Mouse (Mus musculus) thymus, adult 2 months (tissue): ENCODE data around the gene Plac1. TPM values are rescaled to one million over a fixed set of nuclear protein-coding genes. Genes with fewer than 3 reads are reported as not detected.

Source experiments
- DNase-seq: peaks from one replicate; pipeline ENCODE4 v3.0.0; 2021
- H3K27ac ChIP-seq: fragments of 200-500 bp; 2 replicates; pipeline ENCODE4 v1.5.1; 2012; ENCODE audit warnings: low read length, control low read depth; ENCODE audit not compliant: control insufficient read depth, insufficient read depth
- H3K27me3 ChIP-seq: fragments of 200-500 bp; 2 replicates; pipeline ENCODE4 v1.6.1; 2012; ENCODE audit warnings: mild to moderate bottlenecking, low read length, moderate library complexity, mixed read lengths; ENCODE audit not compliant: control insufficient read depth, insufficient read depth
- H3K36me3 ChIP-seq: fragments of 200-500 bp; 2 replicates; pipeline ENCODE4 v1.6.1; 2012; ENCODE audit warnings: mild to moderate bottlenecking, low read length, moderate library complexity; ENCODE audit not compliant: control insufficient read depth, insufficient read depth
- H3K4me1 ChIP-seq: fragments of 200-500 bp; replicated peaks from 2 replicates; pipeline ENCODE4 v1.6.1; 2012; ENCODE audit warnings: low read length; ENCODE audit not compliant: control insufficient read depth, insufficient read depth
- H3K4me3 ChIP-seq: fragments of 200-500 bp; 2 replicates; pipeline ENCODE4 v1.5.1; 2012; ENCODE audit warnings: mild to moderate bottlenecking, low read length, control low read depth, moderate library complexity; ENCODE audit not compliant: control insufficient read depth, insufficient read depth
- CTCF ChIP-seq: fragments of 200-500 bp; IDR thresholded peaks from 2 replicates; pipeline ENCODE4 v1.5.1; 2012; ENCODE audit warnings: mild to moderate bottlenecking, control low read depth, low read length, moderate library complexity, borderline replicate concordance; ENCODE audit not compliant: control insufficient read depth, poor library complexity, insufficient read depth; ENCODE audit errors: extremely low read depth
- POLR2A ChIP-seq: fragments of 200-500 bp; IDR thresholded peaks from 2 replicates; pipeline ENCODE4 v1.6.1; 2012; ENCODE audit warnings: mild to moderate bottlenecking, low read length, control low read depth, moderate library complexity; ENCODE audit not compliant: control insufficient read depth, poor library complexity, insufficient read depth; ENCODE audit errors: extremely low read depth
- WGBS: fragments of 180-500 bp; shearing (Covaris S2); methylation state at CpG from one replicate; pipeline ENCODE4 v1.1.7; 2018; 5-methylcytosine and 5-hydroxymethylcytosine counted together
- polyA plus RNA-seq: library from polyadenylated mRNA; depleted of rRNA; stranded (reverse); fragments of >200 nt; gene quantifications from 2 replicates; pipeline ENCODE4 v1.2.3, GENCODE M21; 2012

Gene Plac1
- polyA plus RNA-seq, 1 experiment: 0.31 TPM

GRCm38 (mm10) chrX:53123562-53123961, 116.3 kb downstream of the Plac1 start:
- TF ChIP-seq POLR2A (no peak), CTCF (no peak)
- no peak overlapping the region for H3K4me3 ChIP-seq
- no peaks in the 10 kb centered on the region for H3K4me1 ChIP-seq
- no peaks in the 10 kb centered on the region for H3K27me3 ChIP-seq
- H3K36me3 ChIP-seq: no peaks in the 10 kb centered on the region
- H3K27ac ChIP-seq: no peak overlapping the region
- 93% methylated on average over 1 of the region's 1 CpGs for WGBS
- DNase-seq: no peak

- DNase-seq: no peak
- no peaks in the 10 kb centered on the region for H3K36me3 ChIP-seq
- no peak overlapping the region for H3K4me3 ChIP-seq
- no peaks in the 10 kb centered on the region for H3K4me1 ChIP-seq
- no peak for TF ChIP-seq CTCF
- no peak for TF ChIP-seq POLR2A
- 51% methylated on average over 6 of the region's 6 CpGs for WGBS
- no peak overlapping the region for H3K27ac ChIP-seq
- no peaks in the 10 kb centered on the region for H3K27me3 ChIP-seq
Measured at GRCm38 (mm10) chrX:53118631-53119030, 121.3 kb downstream of the Plac1 start.

- DNase-seq: no peak
- Histone ChIP-seq H3K4me3 (no peak overlapping the region), H3K36me3 (no peaks in the 10 kb centered on the region), H3K27ac (no peak overlapping the region), H3K4me1 (no peaks in the 10 kb centered on the region), H3K27me3 (no peaks in the 10 kb centered on the region)
- TF ChIP-seq CTCF: no peak
- no peak for TF ChIP-seq POLR2A
Measured at GRCm38 (mm10) chrX:53118019-53118418, 121.9 kb downstream of the Plac1 start.

GRCm38 (mm10) chrX:53114994-53115393, 124.9 kb downstream of the Plac1 start:
- DNase-seq: no peak
- H3K4me1 ChIP-seq: no peaks in the 10 kb centered on the region
- H3K4me3 ChIP-seq: no peak overlapping the region
- H3K27me3 ChIP-seq: no peaks in the 10 kb centered on the region
- no peaks in the 10 kb centered on the region for H3K36me3 ChIP-seq
- 66% methylated on average over 7 of the region's 7 CpGs for WGBS
- TF ChIP-seq CTCF: no peak
- H3K27ac ChIP-seq: no peak overlapping the region

- 90% methylated on average over 4 of the region's 4 CpGs for WGBS
- no peak for TF ChIP-seq POLR2A
- no peak for TF ChIP-seq CTCF
- no peak overlapping the region for H3K27ac ChIP-seq
Measured at GRCm38 (mm10) chrX:53110142-53110541, 129.8 kb downstream of the Plac1 start.

GRCm38 (mm10) chrX:53107127-53107526, 132.8 kb downstream of the Plac1 start:
- Histone ChIP-seq H3K27ac (no peak overlapping the region), H3K27me3 (no peaks in the 10 kb centered on the region), H3K36me3 (no peaks in the 10 kb centered on the region), H3K4me3 (no peak overlapping the region), H3K4me1 (no peaks in the 10 kb centered on the region)
- DNase-seq: no peak
- TF ChIP-seq POLR2A (no peak), CTCF (no peak)
- WGBS: 100% methylated on average over 2 of the region's 2 CpGs

More at GRCm38 (mm10) chrX:53110142-53110541, 129.8 kb downstream of the Plac1 start:
- H3K36me3 ChIP-seq: no peaks in the 10 kb centered on the region
- no peaks in the 10 kb centered on the region for H3K4me1 ChIP-seq
- H3K27me3 ChIP-seq: no peaks in the 10 kb centered on the region
- no peak for DNase-seq
- no peak overlapping the region for H3K4me3 ChIP-seq

GRCm38 (mm10) chrX:53101165-53101564, 138.7 kb downstream of the Plac1 start:
- TF ChIP-seq POLR2A (no peak), CTCF (no peak)
- Histone ChIP-seq H3K4me1 (no peaks in the 10 kb centered on the region), H3K27me3 (no peaks in the 10 kb centered on the region), H3K4me3 (no peak overlapping the region), H3K27ac (no peak overlapping the region), H3K36me3 (no peaks in the 10 kb centered on the region)
- WGBS: 83% methylated on average over 2 of the region's 2 CpGs
- DNase-seq: no peak

- Histone ChIP-seq H3K36me3 (no peaks in the 10 kb centered on the region), H3K27ac (no peak overlapping the region), H3K4me1 (no peaks in the 10 kb centered on the region), H3K4me3 (no peak overlapping the region), H3K27me3 (no peaks in the 10 kb centered on the region)
- no peak for DNase-seq
- WGBS: 87% methylated on average over 7 of the region's 7 CpGs
- TF ChIP-seq CTCF (no peak), POLR2A (no peak)
Measured at GRCm38 (mm10) chrX:53099951-53100350, 140.0 kb downstream of the Plac1 start.
